In the genomic region with DNA sequence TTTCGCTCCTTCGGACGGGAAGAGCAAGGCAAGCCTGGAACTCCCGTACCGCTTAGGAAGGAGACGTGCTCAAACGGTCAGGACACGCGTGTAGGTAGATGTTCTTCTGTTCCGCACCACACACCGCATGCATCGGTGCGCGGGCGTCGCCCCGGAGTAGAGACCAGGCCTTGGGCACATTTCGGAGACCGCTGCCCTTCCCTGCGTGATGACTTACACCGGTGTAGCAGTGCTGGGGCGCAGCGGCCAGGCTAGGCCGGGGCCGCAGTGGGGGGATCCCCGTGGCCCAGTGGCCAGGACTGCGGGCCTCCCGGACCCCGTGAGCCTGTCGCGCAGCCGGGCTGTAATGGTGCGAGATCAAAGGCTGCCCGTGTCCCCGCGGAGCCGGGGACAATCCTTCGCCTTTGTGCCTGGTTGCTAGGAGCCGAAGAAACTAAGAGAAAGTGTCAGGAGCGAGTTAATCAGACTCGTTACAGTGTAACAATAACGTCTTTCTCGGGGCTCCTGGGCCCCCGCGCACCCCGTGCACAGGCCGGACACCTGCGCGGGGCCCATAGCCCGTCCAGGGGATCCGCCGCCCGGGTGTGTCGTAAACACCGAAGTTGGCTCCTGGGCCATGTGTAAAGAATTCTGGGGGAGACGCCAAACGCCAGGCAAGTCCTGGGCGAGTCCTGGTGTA, we compare ENCODE assay signal across 10 mouse cellular contexts. TPM values are rescaled to one million over a fixed set of nuclear protein-coding genes. Genes with fewer than 3 reads are reported as not detected.
DNase-seq lines count a peak whose midpoint lies in the region; ATAC-seq and TF ChIP-seq lines count a peak whose summit lies in the region.
"Had no signal": no experiment of that assay in that cellular context is flagged by ENCODE, and none has a peak within 500 bp of the region (broad histone marks: within the 10 kb centered on the region; RNA-seq: fewer than 3 reads in every experiment).

No protein-coding gene starts in this region.

- TF ChIP-seq CTCF in forebrain, postnatal 0 days (IDR thresholded peaks at IDR 0.05; ENCODE audit: low read depth) = no peak
- no peak for TF ChIP-seq CTCF in kidney, postnatal 0 days (IDR thresholded peaks at IDR 0.05; ENCODE audit: low read depth)

- H3K36me3 ChIP-seq in forebrain, postnatal 0 days (ENCODE audit: insufficient read depth) = no peaks in the 10 kb centered on the region
- H3K36me3 ChIP-seq in kidney, postnatal 0 days (ENCODE audit: insufficient read depth, low read length) = no peaks in the 10 kb centered on the region
- H3K36me3 ChIP-seq in stomach, embryonic 16.5 days (ENCODE audit: control insufficient read depth, insufficient read depth, low read length) = no peaks in the 10 kb centered on the region

- DNase-seq in kidney, adult 18-20 months = peak; percentile 19
- DNase-seq in kidney, postnatal 25 days = no peak
- peak; percentile 23 to 52 for DNase-seq in cerebellum, adult 18-20 months
- peak; percentile 54 for DNase-seq in forebrain, postnatal 0 days
- peak; percentile 16 for DNase-seq in kidney, postnatal 0 days (ENCODE audit: low spot score)
- no peak for DNase-seq in spleen, postnatal 14 days (ENCODE audit: low spot score in 2 of 2)

- H3K4me2 ChIP-seq in forebrain, postnatal 0 days (ENCODE audit: low read depth) = peak overlapping the region; percentile 53
- H3K4me2 ChIP-seq in kidney, postnatal 0 days (ENCODE audit: low read length) = peak overlapping the region; percentile 71
- peak overlapping the region; percentile 61 for H3K4me2 ChIP-seq in stomach, embryonic 16.5 days (ENCODE audit: low read depth, low read length)

- peak overlapping the region; percentile 35; the same call in 1 of the 2 replicates for H3K27ac ChIP-seq in forebrain, postnatal 0 days (ENCODE audit: low read depth, low read length)
- no peak overlapping the region for H3K27ac ChIP-seq in kidney, postnatal 0 days
- no peak overlapping the region for H3K27ac ChIP-seq in stomach, embryonic 16.5 days (ENCODE audit: low read length)

- H3K4me1 ChIP-seq in forebrain, postnatal 0 days (ENCODE audit: insufficient read depth) = 0 out of 2 replicates have a peak, but pooled peaks cover 8% of the 10 kb centered on the region
- H3K4me1 ChIP-seq in kidney, postnatal 0 days (replicated peaks; ENCODE audit: insufficient read depth, low read length) = peaks cover 5% of the 10 kb centered on the region; the same call in 1 of the 2 replicates
- H3K4me1 ChIP-seq in stomach, embryonic 16.5 days (ENCODE audit: control insufficient read depth, insufficient read depth, low read length) = peaks cover 10% of the 10 kb centered on the region

- no peaks in the 10 kb centered on the region for H3K9me3 ChIP-seq in forebrain, postnatal 0 days (ENCODE audit: low read length)
- H3K9me3 ChIP-seq in kidney, postnatal 0 days (replicated peaks; ENCODE audit: low read length) = no peaks in the 10 kb centered on the region
- H3K9me3 ChIP-seq in stomach, embryonic 16.5 days (replicated peaks; ENCODE audit: control insufficient read depth, low read length) = no peaks in the 10 kb centered on the region

- H3K4me3 ChIP-seq in forebrain, postnatal 0 days (ENCODE audit: low read depth, low read length) = peak overlapping the region; percentile 23
- H3K4me3 ChIP-seq in kidney, postnatal 0 days (replicated peaks; ENCODE audit: low read depth, low read length) = peak overlapping the region; percentile 34
- peak overlapping the region; percentile 39 for H3K4me3 ChIP-seq in stomach, embryonic 16.5 days (replicated peaks; ENCODE audit: low read length)

- peak overlapping the region; percentile 36 for H3K9ac ChIP-seq in forebrain, postnatal 0 days
- peak overlapping the region; percentile 32; the same call in 1 of the 2 replicates for H3K9ac ChIP-seq in kidney, postnatal 0 days (ENCODE audit: low read depth, low read length)
- peak overlapping the region; percentile 57; the same call in 1 of the 2 replicates for H3K9ac ChIP-seq in stomach, embryonic 16.5 days (ENCODE audit: low read length)

- WGBS in forebrain, postnatal 0 days = 4% methylated on average over 58 of the region's 58 CpGs
- 2% methylated on average over 58 of the region's 58 CpGs for WGBS in kidney, postnatal 0 days
- WGBS in stomach, embryonic 16.5 days = 2% methylated on average over 58 of the region's 58 CpGs

- H3K27me3 ChIP-seq in forebrain, postnatal 0 days (ENCODE audit: insufficient read depth, low read length) = peaks cover 35% of the 10 kb centered on the region
- peaks cover 35% of the 10 kb centered on the region for H3K27me3 ChIP-seq in kidney, postnatal 0 days (ENCODE audit: insufficient read depth, low read length)
- peaks cover 38% of the 10 kb centered on the region for H3K27me3 ChIP-seq in stomach, embryonic 16.5 days (ENCODE audit: control insufficient read depth, insufficient read depth, low read length)

- peak; percentile 78 for ATAC-seq in forebrain, postnatal 0 days
- ATAC-seq in kidney, postnatal 0 days (replicated peaks; ENCODE audit: low FRiP score, low read depth) = no peak; the same call in 1 of the 2 replicates
- peak; percentile 38; the same call in 1 of the 2 replicates for ATAC-seq in megakaryocyte-erythroid progenitor cell, adult 5-6 weeks (replicated peaks; ENCODE audit: low FRiP score, low TSS enrichment, poor library complexity, severe bottlenecking)
- ATAC-seq in stomach, embryonic 16.5 days (ENCODE audit: insufficient read depth, low FRiP score) = no peak

RNA-seq across cellular contexts. Expression of gene Gm5089, which starts 44.2 kb away (rescaled TPM):
- 0.33 and 0.38 TPM in 2 replicates for total RNA-seq in forebrain, postnatal 0 days (2014; rRNA removed)
- polyA plus RNA-seq in forebrain, postnatal 0 days (2015; fragmentation: Nextera tagmentation; extraction: Ambion mirVana) = 0.12 TPM in 1 of 2 replicates, not detected in the other
- polyA plus RNA-seq in kidney, postnatal 0 days (2015; fragmentation: Nextera tagmentation; extraction: Ambion mirVana) = not detected in 2 replicates
- total RNA-seq in megakaryocyte-erythroid progenitor cell, adult 5-6 weeks (2014; fragmentation: Nextera tagmentation) = not detected in 2 replicates
- total RNA-seq in megakaryocyte-erythroid progenitor cell, adult 5-6 weeks (2017) = not detected in 2 replicates
- polyA plus RNA-seq in stomach, embryonic 16.5 days (2015; fragmentation: Nextera tagmentation; extraction: Ambion mirVana) = not detected in 2 replicates
- total RNA-seq: MEL had no signal
- polyA plus RNA-seq: gonadal fat pad, adult 2 months had no signal

RNA-seq across cellular contexts. Expression of gene Zic5, which starts 58.8 kb away (rescaled TPM):
- 13.9 and 22.8 TPM in 2 replicates for total RNA-seq in forebrain, postnatal 0 days (2014; rRNA removed)
- polyA plus RNA-seq in forebrain, postnatal 0 days (2015; fragmentation: Nextera tagmentation; extraction: Ambion mirVana) = 5.1 and 13.8 TPM in 2 replicates
- polyA plus RNA-seq in kidney, postnatal 0 days (2015; fragmentation: Nextera tagmentation; extraction: Ambion mirVana) = 0.06 and 0.11 TPM in 2 replicates
- total RNA-seq in megakaryocyte-erythroid progenitor cell, adult 5-6 weeks (2014; fragmentation: Nextera tagmentation) = not detected in 2 replicates
- total RNA-seq in megakaryocyte-erythroid progenitor cell, adult 5-6 weeks (2017) = not detected in 2 replicates
- not detected in 2 replicates for polyA plus RNA-seq in stomach, embryonic 16.5 days (2015; fragmentation: Nextera tagmentation; extraction: Ambion mirVana)
- polyA plus RNA-seq: gonadal fat pad, adult 2 months had no signal

Comparison
In these comparisons a context has a peak if more than half of its experiments do, and no peak if none do; other contexts are left out.
1. DNase-seq: peak in kidney, adult 18-20 months (single experiment), cerebellum, adult 18-20 months (2 of 2), forebrain, postnatal 0 days (single experiment) and kidney, postnatal 0 days (single experiment); none in kidney, postnatal 25 days (0 of 2) and spleen, postnatal 14 days (0 of 2).
2. ATAC-seq: peak in forebrain, postnatal 0 days (single experiment) and megakaryocyte-erythroid progenitor cell, adult 5-6 weeks (single experiment); none in kidney, postnatal 0 days (single experiment) and stomach, embryonic 16.5 days (single experiment).
3. Peak in every context shown above with its lines, with median percentiles within 50 percentile points of each other: H3K4me2 ChIP-seq, H3K4me3 ChIP-seq and H3K9ac ChIP-seq.